Mouse (Mus musculus): ENCODE measurements at regions not wholly inside any gene's neighbourhood (a gene's known extent, or its start where the extent isn't known, plus 50 kb on each side); places are given as distances from the start of the nearest gene placed in this dataset.

DNA sequence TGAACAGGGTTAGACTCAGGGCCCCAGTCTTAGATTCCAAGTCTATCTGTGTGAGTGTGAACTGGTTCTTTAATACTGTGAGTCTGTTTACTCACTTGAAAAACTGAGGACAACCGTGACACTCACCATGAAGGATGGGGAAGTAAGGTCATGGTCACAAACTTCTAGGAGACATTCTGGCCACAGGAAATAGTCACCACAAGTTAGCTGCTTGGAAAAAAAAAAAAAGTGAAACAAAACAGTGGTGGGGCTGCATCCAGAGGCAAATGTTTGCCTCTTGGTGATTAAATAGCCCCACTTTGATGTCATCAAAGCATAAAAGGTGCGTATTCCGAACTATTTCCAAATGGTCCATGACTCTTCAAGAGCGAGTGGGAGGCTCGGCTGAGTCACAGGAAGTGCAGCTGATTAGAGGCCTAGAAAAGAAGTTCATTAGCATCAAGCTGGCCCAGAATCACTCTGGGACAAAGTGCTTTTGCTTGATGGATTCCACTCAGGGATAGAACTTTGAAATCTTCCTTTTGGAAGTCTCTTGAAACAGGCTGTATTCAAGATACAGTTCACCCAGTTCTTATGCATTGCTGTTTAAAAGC, 1177.7 kb downstream of the 9330182O14Rik start:
- no peak for TF ChIP-seq POLR2AphosphoS2 (IDR thresholded peaks at IDR 0.05; ENCODE audit: low read length)
- TF ChIP-seq ETS1 (IDR thresholded peaks at IDR 0.05; ENCODE audit: low read depth, low read length): no peak

GRCm38 (mm10) chr15:41314916-41315315, 1180.8 kb downstream of the 9330182O14Rik start:
- no peak for TF ChIP-seq CHD2 (IDR thresholded peaks at IDR 0.05; ENCODE audit: low read length)
- no peaks in the 10 kb centered on the region for H3K36me3 ChIP-seq (ENCODE audit: control insufficient read depth in 1 of 2, insufficient read depth in 2 of 2, low read length in 2 of 2)
- no peak for DNase-seq (ENCODE audit: low read depth, low spot score)
- H3K27me3 ChIP-seq (ENCODE audit: control insufficient read depth in 1 of 2, insufficient read depth in 2 of 2, low read length in 2 of 2): no peaks in the 10 kb centered on the region
- H3K9ac ChIP-seq (ENCODE audit: control insufficient read depth, low read depth, low read length, poor library complexity, severe bottlenecking): no peak overlapping the region
- H3K9me3 ChIP-seq (replicated peaks; ENCODE audit: insufficient read depth, low read length): no peaks in the 10 kb centered on the region
- no peak overlapping the region for H3K27ac ChIP-seq (ENCODE audit: control insufficient read depth, low read depth, low read length)
- no peaks in the 10 kb centered on the region for H3K79me2 ChIP-seq (ENCODE audit: control insufficient read depth, insufficient read depth, low read length, poor library complexity)
- H3K4me3 ChIP-seq (ENCODE audit: control insufficient read depth in 1 of 2, insufficient read depth in 1 of 2, low read depth in 2 of 2, low read length in 2 of 2): no peak overlapping the region
- H3K4me1 ChIP-seq (ENCODE audit: control insufficient read depth in 1 of 2, insufficient read depth in 2 of 2, low read length in 2 of 2): peaks cover 0 to 3% of the 10 kb centered on the region in 2 experiments; a peak in 2 of 4 replicates

More for the DNA sequence above, 1177.7 kb downstream of the 9330182O14Rik start:
- no peaks in the 10 kb centered on the region for H3K79me2 ChIP-seq (ENCODE audit: control insufficient read depth, insufficient read depth, low read length, poor library complexity)
- peak overlapping the region in 1 of 2 experiments; percentile 35; a peak in 1 of 4 replicates for H3K4me3 ChIP-seq (ENCODE audit: control insufficient read depth in 1 of 2, insufficient read depth in 1 of 2, low read depth in 2 of 2, low read length in 2 of 2)
- no peaks in the 10 kb centered on the region for H3K27me3 ChIP-seq (ENCODE audit: control insufficient read depth in 1 of 2, insufficient read depth in 2 of 2, low read length in 2 of 2)
- DNase-seq (ENCODE audit: low read depth, low spot score): no peak
- H3K36me3 ChIP-seq (ENCODE audit: control insufficient read depth in 1 of 2, insufficient read depth in 2 of 2, low read length in 2 of 2): no peaks in the 10 kb centered on the region
- no peak overlapping the region for H3K9ac ChIP-seq (ENCODE audit: control insufficient read depth, low read depth, low read length, poor library complexity, severe bottlenecking)
- H3K9me3 ChIP-seq (replicated peaks; ENCODE audit: insufficient read depth, low read length): no peaks in the 10 kb centered on the region
- H3K4me1 ChIP-seq (ENCODE audit: control insufficient read depth in 1 of 2, insufficient read depth in 2 of 2, low read length in 2 of 2): peaks cover 0 to 3% of the 10 kb centered on the region in 2 experiments; a peak in 2 of 4 replicates
- no peak overlapping the region for H3K27ac ChIP-seq (ENCODE audit: control insufficient read depth, low read depth, low read length)

DNA sequence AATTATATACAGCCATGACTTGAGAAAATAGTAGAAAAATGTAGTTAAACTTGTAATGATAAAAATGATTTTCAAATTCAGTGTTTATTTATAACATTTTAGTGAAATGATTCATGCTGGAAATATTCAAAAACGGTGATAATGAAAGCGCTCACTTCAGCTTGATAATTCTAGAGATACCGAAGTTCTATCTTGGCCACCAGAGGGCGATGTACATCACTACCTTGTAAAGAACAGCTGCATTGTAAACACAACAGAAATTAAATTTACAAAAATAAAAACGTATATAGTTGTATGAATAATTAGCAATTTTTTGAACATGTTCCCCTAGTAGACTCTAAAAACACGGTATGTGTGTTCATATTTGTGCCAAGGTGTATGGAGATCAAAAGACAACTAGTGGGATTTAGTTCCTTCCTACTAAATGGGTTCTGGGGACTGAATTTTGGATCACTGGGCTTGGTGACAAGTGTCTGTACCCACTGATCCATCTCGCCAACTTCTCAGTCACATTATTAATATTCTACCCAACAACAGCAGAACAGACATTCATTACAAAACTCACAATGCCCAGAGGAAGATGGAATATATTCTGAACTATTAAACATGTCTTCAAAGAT, 1191.6 kb downstream of the 9330182O14Rik start:
- Histone ChIP-seq H3K79me2 (ENCODE audit: control insufficient read depth, insufficient read depth, low read length, poor library complexity) (no peaks in the 10 kb centered on the region), H3K9me3 (replicated peaks; ENCODE audit: insufficient read depth, low read length) (no peaks in the 10 kb centered on the region), H3K9ac (ENCODE audit: control insufficient read depth, low read depth, low read length, poor library complexity, severe bottlenecking) (0 out of 2 replicates have a peak overlapping the region, but pooled peaks have one; percentile 5), H3K4me3 (ENCODE audit: control insufficient read depth in 1 of 2, insufficient read depth in 1 of 2, low read depth in 2 of 2, low read length in 2 of 2) (peak overlapping the region; percentile 32 to 45), H3K27ac (ENCODE audit: control insufficient read depth, low read depth, low read length) (no peak overlapping the region), H3K36me3 (ENCODE audit: control insufficient read depth in 1 of 2, insufficient read depth in 2 of 2, low read length in 2 of 2) (no peaks in the 10 kb centered on the region), H3K27me3 (ENCODE audit: control insufficient read depth in 1 of 2, insufficient read depth in 2 of 2, low read length in 2 of 2) (no peaks in the 10 kb centered on the region), H3K4me1 (ENCODE audit: control insufficient read depth in 1 of 2, insufficient read depth in 2 of 2, low read length in 2 of 2) (peaks cover 0 to 2% of the 10 kb centered on the region in 2 experiments; a peak in 1 of 4 replicates)
- DNase-seq (ENCODE audit: low read depth, low spot score): peak; percentile 88
- TF ChIP-seq ZKSCAN1 (IDR thresholded peaks at IDR 0.05; ENCODE audit: low read depth, low read length) (no peak), ZC3H11A (IDR thresholded peaks at IDR 0.05; ENCODE audit: low read depth, low read length) (peak; percentile 73), MYB (IDR thresholded peaks at IDR 0.05; ENCODE audit: low read depth, low read length) (no peak), SMC3 (IDR thresholded peaks at IDR 0.05; ENCODE audit: low read depth, low read length) (peak; percentile 93), POLR2A (IDR thresholded peaks at IDR 0.05; ENCODE audit: control insufficient read depth in 1 of 2, insufficient read depth in 1 of 2, low read depth in 1 of 2, low read length in 2 of 2, poor library complexity in 1 of 2) (no peak), RAD21 (IDR thresholded peaks at IDR 0.05; ENCODE audit: low read depth, low read length) (peak; percentile 80), E2F4 (IDR thresholded peaks at IDR 0.05; ENCODE audit: borderline replicate concordance, low read depth, low read length) (no peak), CHD1 (IDR thresholded peaks at IDR 0.05; ENCODE audit: low read depth, low read length) (no peak), CTCF (IDR thresholded peaks at IDR 0.05 in 2 of 3, conservative IDR thresholded peaks at IDR 0.05 in 1 of 3; ENCODE audit: control insufficient read depth in 1 of 3, insufficient read depth in 1 of 3, low read depth in 2 of 3, low read length in 3 of 3, poor library complexity in 1 of 3, severe bottlenecking in 1 of 3) (peak; percentile 24 to 86 (median 52); a peak in 4 of 6 replicates), GATA1 (IDR thresholded peaks at IDR 0.05; ENCODE audit: low read depth, low read length) (peak; percentile 44), TBP (IDR thresholded peaks at IDR 0.05; ENCODE audit: low read depth, low read length) (peak; percentile 80), POLR2AphosphoS5 (IDR thresholded peaks at IDR 0.05; ENCODE audit: borderline replicate concordance, low read depth, low read length) (no peak), SIN3A (IDR thresholded peaks at IDR 0.05; ENCODE audit: low read length) (no peak)

All from MEL (cell line).